Mouse (Mus musculus): Measurements from ENCODE around the gene Unc13c.

Unc13c gene

DNA sequence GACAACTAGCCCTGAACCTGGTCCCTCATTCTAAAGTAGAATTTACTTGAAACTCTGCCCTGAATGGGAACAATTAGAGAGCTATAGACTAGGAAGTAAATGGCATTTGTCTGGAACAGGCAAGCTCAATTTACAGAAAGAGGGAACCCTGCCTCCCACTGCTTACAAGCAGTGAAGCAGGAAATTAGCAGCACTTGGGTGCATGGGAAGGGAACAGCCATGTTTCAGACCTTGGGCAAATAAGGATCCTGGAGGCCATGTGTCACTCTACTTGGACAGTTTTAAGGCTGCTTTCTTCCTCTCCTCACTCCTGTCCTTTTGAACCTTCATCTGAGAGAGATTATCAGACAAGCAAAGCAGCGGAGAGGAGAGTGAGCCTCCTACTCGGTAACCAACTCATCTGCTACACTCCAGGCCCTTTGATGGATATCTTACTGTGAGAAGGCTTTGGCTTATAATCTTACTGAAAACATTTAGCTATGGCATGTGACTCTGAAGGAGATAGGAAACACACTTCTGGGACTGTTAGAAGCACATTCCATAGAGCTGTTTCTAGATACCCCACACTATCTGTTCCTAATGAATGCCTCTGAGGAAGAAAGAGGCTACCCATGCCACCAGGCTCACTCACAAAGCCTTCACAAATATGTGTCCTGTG is 101.2 kb downstream of the Unc13c start:
- DNase-seq (ENCODE audit: low spot score): no peak

DNA sequence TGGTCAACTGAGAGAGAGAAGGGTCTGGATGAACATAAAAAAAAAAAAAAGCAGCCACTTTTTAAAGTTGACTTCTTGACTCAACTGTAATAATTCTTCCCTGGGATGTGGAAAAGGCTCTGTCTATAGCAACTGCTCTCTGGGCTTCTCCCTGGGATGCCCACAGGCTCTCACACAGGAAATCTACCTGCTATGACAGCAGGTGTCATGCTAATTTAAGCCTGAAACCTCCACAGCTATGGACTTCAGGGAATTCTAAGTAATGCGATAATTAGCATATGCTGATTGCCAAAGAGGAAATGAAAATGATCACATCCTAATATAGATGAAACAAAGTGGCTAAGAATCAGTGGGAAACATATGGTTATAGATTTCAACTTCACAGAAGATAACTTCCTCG is 102.1 kb downstream of the Unc13c start:
- no peak for DNase-seq (ENCODE audit: low spot score)

DNA sequence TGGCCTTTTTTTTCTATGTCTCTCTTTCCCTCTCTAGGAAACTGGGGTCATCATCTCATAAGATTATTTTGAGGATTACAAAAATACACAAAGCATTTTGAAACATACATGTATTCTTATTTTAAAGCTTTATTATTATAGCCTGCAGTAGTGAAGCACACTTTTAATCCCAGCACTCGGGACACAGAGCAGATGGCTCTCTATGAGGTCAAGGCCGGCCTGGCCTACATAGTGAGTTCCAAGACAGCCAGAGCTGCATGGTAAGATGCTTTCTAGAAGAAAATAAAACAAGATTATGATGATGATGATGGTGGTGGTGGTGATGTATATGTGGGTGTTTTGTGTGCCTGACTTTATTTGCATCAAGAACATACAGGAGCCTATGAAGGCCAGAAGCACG is 109.3 kb downstream of the Unc13c start:
- DNase-seq (ENCODE audit: low spot score): no peak

DNA sequence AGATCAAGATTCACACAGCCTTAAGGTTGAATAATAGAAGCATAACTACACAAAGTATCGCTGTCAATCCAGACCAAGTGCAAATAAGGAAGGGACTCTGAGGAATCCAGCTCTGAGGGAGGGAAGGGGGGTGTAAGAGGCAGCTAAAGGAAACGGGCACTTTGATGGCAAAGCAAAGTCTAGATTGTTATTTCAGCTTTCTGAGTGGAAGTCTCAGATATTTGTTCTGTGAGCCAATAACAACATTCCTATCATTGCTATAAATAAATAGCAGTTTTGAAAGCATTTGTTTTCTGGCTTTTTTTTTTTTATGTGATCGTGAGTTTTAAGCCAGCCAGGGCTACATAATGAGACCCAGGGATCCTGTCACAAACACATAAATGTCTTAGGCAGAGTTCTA is 114.5 kb downstream of the Unc13c start:
- DNase-seq (ENCODE audit: low spot score): no peak

DNA sequence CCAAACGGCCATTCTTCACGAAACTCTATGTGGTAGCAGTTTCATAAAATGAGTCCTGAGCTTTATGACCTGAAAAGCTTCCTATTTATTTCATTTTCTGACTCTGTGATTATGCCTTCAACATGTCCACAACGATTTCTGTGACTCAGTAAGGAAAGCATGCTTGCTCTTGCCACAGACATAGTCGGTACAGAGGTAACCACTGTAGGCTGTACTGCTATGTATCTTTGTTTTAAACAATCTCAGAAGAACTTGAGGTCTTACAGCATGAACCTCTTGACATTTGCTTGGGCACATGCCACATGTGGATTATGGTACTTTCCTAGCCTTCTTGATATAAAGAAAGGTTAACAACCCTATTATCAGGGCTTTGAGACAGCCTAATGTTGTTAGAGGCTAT is 162.1 kb downstream of the Unc13c start:
- DNase-seq (ENCODE audit: low spot score): no peak

DNA sequence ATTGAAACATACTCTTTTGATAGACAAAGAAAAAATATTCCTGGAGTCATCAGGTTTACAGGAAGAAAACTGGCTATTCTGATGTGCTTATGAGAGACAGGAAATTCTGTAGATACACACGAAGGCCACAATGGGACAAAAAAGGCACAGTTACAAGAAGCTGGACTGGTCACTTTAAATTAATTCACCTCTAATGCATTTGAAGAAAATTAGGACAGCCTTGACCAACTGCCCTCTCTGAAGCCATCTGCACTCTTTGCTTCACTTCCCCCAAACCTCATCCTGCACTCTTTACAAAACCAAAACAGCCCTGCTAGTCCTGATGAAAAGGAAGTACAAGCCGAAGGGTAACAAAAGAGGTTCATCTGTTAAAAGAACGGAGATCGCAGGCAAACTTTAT is 194.2 kb downstream of the Unc13c start:
- DNase-seq (ENCODE audit: low spot score): no peak

DNA sequence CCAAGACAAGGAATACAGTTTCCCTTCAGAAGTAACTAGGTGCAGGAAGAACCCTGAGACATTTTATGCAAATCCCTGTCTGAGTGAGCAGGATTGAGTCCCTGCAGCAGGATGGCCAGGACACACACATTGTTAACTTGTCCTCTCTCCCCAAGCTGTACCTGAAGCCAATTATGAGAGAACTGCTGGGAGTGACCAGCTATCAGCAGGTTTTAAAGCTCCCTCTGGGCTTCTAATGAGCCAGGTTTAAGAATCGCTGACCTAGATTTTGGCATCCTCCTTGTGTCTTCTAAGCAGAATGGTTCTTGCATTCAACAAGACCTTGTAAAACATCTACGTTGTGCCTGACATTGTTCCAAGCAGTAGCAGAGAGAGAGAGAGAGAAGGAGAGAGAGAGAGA is 213.6 kb downstream of the Unc13c start:
- DNase-seq (ENCODE audit: low spot score): no peak

DNA sequence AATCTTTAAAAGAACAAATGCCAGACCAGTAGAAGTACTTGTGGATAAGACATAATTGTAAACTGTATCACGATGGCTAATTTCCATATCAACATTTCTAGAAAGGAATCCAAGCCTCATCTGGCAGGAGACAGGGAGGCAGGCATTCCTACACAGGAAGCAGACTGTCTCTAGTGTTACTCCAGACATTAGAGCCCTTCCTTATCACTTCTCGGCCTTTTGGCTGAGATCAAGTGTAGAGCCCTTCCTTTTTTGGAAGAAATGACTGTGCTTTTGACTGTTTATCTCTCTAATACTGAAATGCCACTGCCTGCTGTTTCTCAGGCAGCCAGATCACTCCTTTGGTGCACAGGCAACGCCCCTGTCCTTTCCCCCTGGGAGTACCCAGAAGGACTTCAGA is 215.3 kb downstream of the Unc13c start:
- no peak for DNase-seq (ENCODE audit: low spot score)

DNA sequence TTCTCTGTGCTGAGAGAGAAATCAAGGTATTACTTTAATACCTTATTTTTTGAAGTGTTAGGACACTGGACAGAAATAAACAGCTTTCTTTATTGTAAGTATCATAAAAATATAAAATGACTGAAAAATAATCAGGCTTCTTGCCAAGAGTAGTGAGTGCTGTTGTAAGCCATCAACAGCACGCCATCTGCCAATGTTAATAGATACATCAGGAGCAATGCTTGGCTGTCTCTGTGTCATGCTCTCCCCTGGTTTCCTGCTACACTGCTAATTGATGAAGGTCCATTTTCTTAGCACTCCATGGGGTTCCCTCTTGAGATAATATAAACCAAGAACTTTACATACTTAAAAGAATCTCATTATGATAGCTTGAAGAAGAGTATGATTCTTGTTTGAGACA is 217.4 kb downstream of the Unc13c start:
- no peak for DNase-seq (ENCODE audit: low spot score)

DNA sequence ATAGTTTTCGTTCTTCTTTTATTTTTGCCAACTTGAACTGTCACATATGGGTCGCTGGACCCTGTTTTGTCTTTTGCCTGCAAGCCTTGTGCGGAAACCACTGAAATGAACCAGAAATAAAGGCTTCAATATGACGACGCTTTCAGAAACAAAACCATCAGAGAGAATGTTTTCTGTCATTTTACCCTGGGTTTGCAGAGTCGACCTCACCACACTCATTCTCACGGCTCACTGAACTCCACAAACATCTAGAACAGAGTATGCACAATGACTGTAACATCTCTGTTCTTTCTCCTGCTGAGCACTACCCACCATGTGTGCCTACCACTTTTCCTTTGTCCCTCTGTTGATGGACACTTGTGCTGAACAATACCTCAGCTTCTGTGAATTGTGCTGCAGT is 234.3 kb downstream of the Unc13c start:
- no peak for DNase-seq (ENCODE audit: low spot score)

DNA sequence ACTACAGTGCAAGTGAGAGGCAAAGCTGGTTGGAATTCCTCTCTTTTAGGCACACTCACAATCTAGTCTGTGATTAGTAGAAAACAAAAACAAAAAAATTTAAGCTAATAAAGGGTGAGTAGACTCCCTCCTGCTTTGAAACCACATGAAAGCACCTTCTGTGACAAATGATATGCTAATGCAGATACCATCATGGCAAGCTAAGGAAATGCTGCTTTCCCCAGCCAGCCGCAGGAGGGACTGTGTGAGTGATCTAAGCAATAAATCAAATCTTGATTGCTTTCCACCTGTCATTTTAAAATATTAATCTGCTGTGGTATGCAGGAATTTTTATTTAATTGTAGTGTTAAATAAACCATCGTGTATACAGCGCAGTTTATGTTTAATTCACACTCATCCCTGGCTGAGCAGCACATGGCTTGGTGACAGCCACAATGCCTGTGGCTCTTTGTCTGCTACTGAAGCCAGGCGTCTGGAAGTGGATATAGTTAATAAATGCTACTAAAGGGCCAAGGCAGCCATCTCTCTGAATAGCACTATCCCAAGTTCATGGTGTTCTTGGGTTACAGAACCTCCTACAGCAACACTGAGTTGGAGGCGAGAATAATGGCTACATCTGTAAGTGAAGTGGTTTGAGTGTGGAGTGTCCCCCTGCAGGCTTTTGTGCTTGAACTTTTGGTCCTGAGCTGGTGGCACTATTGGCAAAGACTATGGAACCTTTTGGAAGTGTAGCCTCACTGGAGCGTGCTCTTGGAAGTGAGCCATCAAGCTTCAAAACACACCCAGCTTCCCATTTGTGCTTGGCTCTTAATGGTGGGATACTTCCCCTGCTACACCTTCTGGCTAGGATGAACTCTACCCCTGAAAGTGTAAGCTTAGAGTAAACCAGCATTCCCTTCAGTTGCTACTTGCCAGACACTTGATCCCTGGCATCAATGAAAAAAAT is 242.8 kb downstream of the Unc13c start:
- DNase-seq (ENCODE audit: low spot score): no peak

DNA sequence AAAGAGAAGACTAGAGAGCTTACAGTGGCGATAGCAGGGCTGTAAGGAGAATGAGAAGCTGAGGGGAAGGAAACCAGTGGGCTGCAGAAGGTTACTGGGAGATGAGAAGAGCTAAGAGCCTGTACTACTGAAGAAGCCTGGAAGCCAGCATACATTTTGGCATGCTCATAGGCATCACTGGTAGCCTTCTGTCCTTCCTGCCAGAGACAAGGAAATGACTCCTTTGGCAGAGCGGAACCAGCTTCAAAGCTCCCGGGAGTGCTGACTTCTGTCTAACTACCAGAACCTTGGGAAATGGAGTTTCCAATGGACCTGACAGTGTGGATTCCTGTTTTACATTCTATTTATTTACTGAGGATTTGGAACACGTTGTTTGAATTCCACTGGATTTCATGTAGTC is 244.0 kb downstream of the Unc13c start:
- DNase-seq (ENCODE audit: low spot score): no peak

DNA sequence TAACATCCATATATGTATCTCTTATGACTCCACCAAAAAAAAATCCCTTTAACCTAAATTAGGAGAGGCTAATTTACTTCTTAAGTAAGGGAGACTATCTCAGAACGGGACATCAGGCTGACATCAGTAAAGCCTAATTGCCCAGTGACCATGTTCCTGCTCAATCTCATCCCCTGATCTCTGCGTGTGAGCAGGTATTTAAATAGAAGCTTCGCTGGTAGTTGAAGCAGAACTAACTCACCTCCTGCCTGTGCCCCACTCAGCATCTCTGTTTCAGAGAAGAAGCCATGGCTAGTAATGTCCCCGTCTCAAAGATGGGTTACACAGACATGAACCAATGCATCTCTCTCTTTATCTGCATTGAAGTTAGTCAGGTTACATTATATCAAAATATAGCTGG is 255.3 kb downstream of the Unc13c start:
- DNase-seq (ENCODE audit: low spot score): no peak

DNA sequence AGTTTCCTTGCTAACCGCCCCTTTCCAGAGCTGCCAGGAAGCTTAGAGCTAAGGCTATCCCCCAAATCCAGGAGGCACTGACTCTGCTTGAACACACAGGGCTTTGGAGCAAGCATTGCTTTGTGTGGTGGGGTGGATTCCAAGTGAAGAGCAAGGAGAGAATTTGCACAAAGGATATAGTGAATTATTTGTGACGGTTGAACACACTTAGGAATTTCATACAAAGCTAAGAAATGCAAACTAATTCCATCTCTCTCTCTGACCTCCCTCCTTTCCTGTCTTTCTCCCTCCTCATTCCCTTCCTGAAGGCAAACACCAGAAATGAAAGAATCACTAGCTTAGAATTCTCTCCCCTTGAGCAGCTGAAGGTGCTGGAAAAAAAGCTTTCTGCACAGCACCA is 271.7 kb downstream of the Unc13c start:
- DNase-seq (ENCODE audit: low spot score): no peak

DNA sequence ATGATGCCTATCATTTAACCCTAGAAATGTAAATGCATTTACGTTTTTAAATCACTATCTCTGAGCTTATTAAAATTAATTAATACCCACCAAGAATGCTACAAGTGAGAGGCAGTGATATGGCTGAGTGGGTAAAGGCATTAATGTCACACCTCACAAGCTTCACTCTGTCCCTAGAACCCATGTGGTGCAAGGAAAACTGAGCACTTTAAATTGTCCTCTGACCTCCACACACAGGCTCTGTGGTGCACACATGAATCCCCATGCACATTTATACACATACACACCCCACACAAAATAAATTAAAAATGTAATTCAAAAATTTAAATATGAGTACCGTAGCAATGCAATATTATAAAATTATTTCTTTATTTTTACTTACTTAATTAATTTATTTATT is 287.2 kb downstream of the Unc13c start:
- no peak for DNase-seq (ENCODE audit: low spot score)

DNA sequence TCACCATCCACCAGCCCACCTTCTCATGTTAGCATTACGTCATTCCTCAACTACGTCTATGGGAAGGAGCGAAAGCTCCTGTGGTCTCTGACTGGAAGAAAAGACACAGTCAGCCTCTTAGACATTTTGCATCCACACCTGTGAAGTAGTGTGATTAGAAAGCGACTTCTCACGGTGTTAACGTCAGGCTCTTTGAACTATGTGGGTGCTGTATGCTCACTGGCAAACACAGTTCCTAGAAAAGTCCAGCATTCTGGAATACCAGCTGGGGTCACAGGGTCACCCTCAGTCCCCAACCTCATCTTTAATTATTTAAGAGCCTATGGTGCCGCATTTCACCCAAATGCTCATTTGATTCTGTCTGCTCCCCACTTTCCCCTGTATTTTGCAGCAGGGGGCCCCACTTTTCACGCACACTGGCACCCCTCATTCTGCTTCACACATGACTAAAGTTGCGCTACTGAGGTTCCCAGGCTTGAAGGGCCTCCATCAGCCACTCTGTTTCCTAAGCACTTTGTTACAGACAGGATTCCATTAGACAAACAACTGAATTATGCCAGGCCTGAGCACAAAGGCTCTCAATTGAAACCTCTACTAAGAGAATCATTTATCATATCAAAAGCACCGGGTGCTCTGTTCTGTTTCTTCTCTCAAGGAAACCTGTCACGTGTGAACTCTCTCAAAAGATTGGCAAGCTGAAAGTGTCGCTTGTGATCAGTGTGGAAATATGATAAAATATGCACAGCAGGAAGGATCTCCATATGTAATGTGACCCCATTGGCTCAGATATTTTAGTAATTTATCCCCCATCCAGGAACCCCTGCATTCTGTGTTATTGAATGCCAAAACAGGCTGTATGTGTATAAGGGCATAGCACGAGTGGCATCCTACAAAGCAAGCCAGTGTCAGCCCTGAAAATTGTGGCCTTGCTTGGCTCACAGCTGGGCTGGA is 287.9 kb downstream of the Unc13c start:
- no peak for DNase-seq (ENCODE audit: low spot score)

DNA sequence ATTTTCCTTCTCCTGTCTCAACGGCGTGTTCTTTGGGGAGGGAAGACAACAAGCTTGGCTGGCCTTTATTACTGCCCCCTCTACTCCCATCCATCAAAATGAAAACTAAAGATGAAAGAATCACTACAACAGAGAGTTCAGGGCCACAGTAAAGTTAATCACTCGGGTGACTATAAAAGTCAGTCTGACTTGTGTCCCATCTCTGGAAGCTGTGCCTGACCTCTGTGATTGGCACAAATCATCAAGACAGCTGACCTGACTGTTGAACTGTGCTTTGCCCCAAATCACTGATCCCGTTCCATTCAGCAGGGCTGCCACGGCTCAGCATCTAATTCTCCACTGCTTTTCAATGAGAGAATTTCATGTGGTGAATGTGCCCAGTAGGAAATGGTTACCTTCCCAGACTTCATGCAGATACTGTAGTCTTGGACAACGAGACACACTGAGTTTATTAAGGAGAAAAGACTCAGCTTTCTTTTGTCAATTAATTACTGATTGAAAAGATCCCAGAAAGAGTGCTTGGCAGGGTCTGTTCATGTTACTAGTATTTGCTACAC is 297.0 kb downstream of the Unc13c start:
- no peak for DNase-seq (ENCODE audit: low spot score)

DNA sequence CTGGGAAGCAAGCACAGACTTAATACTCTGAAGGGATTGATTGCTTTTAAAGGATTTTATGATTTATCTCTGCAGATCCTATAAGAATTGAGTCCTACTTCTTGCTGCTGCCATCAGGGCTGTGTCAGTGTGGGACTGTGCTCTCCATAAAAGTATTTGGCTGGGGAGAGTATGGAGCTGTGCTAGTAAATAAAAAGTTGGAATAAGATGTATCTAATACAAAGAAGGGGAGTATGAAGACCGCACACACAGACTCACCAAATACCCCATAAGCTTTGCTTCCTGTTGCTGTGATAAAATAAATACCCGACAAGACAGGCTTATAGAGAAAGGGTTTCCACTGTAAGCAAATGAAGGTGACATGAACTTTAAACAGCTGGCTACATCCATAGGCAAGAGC is 298.7 kb downstream of the Unc13c start:
- DNase-seq (ENCODE audit: low spot score): no peak

DNA sequence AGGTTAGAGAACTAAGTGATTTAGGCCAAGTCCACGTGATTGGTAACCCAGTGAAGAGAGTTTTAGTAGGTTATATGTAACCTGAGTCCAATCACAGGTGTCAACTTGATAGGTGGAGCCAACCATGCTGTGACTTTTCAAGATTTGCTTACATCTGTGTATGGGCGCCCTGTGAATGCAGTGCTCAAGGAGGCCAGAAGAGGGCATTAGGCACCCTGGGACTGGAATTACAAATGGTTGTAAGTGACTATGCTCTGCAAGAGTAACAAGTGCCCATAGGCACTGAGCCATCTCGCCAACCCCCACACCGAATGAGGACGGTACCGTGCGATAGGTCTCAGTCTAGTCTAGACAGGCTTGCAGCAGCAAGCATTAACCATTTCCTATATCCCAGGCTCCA is 305.9 kb downstream of the Unc13c start:
- no peak for DNase-seq (ENCODE audit: low spot score)

DNA sequence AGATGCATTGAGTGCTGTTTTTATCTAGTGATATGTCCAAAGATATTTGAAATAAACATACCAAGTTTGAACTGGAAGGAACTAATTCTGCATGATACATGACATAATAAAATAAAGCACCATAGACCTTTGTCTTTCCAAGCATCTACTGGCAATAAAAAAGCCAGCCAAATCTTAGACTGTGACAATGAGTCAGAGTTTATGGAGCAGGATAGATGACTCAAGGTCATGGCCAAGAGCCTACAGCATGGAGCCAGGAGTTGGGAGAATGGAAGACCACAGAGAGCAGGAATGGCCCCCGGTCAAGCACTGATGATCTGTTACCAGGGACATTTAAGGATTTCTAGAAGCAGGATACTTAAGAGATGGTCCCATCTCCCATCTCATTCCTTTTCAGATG is 319.7 kb downstream of the Unc13c start:
- no peak for DNase-seq (ENCODE audit: low spot score)

DNA sequence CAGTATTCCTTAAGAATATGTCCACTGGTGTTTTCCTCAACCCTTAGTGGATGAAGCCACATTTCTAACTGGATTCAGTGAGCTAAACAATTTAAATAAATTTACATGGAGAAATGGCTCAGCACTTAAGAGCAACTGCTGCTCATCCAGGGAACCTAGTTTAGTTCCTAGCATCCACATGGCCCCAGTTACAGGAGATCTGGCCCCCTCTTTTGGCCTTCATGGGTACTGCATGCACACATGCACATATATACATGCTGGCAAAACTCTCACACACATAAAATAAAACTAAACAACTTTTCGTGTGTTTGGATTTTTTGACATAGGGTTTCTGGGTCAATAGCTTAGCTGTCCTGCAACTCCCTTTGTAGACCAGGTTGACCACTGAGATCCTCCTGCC is 330.6 kb downstream of the Unc13c start:
- no peak for DNase-seq (ENCODE audit: low spot score)

DNA sequence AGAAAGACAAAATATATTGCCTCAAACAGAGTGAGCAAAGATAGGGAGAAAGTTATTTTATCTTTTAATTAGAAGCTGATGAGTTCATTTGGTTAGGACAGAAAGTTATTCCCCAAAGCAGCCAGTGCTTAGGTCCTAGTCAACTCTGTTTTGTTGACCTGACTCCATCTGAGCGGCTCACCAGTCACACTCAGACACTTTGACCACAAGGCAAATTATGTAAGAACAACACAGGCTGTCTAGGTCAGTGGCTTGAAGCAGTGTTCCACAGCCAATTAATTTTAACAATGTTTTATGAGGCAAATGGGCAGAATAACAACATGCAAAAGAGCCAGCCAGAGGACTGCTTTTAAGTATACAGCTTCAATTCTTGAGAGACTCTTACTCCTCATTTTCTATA is 343.6 kb downstream of the Unc13c start:
- no peak for DNase-seq (ENCODE audit: low spot score)
